Mouse (Mus musculus): ENCODE data around the gene Ltb4r2.

- no peak for TF ChIP-seq TAL1 (IDR thresholded peaks at IDR 0.05; ENCODE audit: low read length)
- no peak for TF ChIP-seq GATA1 (IDR thresholded peaks at IDR 0.05; ENCODE audit: low read length)
These were observed 37.8 kb upstream of the Ltb4r2 start for GRCm38 (mm10) chr14:55723433-55723832.
